Mouse (Mus musculus): ENCODE data around the gene Zscan21. TPM values are rescaled to one million over a fixed set of nuclear protein-coding genes. Genes with fewer than 3 reads are reported as not detected.
A peak's percentile ranks its signal among the peaks of the same experiment; 100 is the strongest.
"Not testable (repeated sequence)": the region's sequence is repeated elsewhere in the genome, so short reads cannot be mapped to it uniquely, and the experiment has no call there.

Gene Zscan21
- total RNA-seq, 1 experiment from 2014 or later, result 18.4 TPM

DNA sequence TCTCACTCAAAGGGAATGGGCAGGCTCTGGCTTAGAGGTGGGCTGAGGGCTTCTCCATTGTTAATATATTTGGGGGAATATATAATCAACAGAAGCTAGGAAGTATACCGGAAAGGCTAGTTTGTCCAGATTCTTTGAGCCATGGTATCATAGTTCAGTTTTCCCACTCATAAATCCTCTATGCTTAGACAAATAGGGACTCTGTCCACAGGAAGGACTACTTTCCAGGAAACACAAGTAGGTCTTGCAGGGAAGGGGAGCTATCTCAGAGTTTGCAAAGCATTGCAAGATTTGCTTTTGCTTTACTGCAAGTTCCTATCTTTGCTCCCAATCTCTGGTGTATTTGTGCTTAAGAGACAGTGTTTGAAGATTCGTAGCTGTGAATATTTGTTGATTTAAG is 11.7 kb upstream of the Zscan21 start:
- no peak for ATAC-seq (replicated peaks in 1 of 2; ENCODE audit: insufficient read depth in 1 of 2, low FRiP score in 2 of 2, low TSS enrichment in 1 of 2, low read depth in 1 of 2, poor library complexity in 2 of 2, severe bottlenecking in 2 of 2)

DNA sequence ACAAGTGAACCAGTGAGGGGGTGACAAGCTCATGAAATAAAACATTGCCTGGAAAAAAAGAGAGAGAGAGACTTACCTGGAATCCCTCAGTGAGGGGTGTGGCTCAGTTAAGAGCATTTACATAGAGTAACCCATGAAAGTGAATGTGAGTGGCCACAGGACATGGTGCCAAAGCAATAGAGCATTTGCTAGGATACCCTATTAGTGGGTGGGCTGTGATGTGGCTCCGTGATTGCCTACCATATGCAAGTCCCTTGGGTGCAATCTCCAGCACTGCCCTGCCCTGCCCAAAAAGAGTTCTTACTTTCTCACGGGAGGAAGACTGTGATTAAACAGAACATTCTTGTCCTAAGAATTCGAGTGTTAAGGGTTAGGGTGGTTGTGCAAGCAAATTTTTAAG is 9.6 kb upstream of the Zscan21 start:
- ATAC-seq (replicated peaks in 1 of 2; ENCODE audit: insufficient read depth in 1 of 2, low FRiP score in 2 of 2, low TSS enrichment in 1 of 2, low read depth in 1 of 2, poor library complexity in 2 of 2, severe bottlenecking in 2 of 2), result no peak

DNA sequence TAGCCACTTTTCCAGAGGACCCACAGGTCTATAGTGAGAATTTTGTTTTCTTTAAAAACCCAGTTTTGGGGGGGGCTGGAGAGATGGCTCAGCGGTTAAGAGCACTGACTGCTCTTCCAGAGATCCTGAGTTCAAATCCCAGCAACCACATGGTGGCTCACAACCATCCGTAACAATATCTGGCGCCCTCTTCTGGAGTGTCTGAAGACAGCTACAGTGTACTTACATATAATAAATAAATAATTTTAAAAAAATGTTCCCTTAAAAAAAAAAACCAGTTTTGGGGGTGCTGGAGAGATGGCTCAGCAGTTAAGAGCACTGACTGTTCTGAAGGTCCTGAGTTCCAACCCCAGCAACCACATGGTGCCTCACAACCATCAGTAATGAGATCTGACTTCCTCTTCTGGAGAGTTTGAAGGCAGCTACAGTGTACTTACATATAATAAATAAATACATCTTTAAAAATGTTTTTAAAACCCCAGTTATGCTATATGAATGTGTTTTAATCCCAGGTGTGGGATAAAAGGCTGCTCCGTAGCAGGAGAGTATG is 6.8 kb upstream of the Zscan21 start:
- ATAC-seq (replicated peaks in 1 of 2; ENCODE audit: insufficient read depth in 1 of 2, low FRiP score in 2 of 2, low TSS enrichment in 1 of 2, low read depth in 1 of 2, poor library complexity in 2 of 2, severe bottlenecking in 2 of 2), result not testable (repeated sequence)

DNA sequence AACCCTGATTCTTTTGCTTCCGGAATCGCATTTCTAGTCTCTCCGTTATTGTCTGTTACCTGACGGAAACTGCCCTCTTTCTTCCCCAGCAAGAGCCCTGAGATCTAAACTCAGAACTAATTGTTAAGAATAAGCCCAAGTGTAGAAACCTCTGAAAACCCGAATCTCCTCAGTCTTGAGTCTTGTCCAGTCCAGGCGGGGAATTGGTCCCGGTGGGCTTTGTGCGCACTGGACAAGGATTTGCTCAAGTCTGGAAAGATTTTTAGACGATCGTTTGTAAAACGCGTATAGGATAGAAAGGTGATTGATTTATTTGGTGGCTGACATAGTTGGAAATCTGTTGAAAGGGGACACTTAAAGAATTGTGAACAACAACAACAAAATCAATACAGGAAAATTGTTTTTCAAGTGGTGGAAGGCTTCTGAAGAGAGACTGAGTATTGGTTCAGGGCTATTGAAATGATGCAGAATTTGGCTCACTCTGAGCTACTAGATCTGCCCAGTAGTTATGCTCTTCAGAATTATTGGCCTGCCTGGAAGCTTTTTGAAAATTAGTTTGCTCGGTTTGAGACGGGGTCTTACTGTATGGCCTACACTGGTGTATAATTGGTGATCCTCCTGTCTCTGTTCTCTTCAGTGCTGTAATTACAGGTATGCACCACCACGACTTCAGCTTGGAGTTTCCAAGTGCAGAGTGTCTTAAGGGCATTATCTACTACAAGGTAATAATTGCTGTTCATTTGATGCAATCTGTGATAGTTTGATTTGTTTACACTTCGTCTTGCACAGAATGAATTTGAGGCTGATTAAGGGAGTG is 704 bp downstream of the Zscan21 start:
- peak in 1 of 2 experiments; percentile 14; a peak in 1 of 4 replicates for ATAC-seq (replicated peaks in 1 of 2; ENCODE audit: insufficient read depth in 1 of 2, low FRiP score in 2 of 2, low TSS enrichment in 1 of 2, low read depth in 1 of 2, poor library complexity in 2 of 2, severe bottlenecking in 2 of 2)

DNA sequence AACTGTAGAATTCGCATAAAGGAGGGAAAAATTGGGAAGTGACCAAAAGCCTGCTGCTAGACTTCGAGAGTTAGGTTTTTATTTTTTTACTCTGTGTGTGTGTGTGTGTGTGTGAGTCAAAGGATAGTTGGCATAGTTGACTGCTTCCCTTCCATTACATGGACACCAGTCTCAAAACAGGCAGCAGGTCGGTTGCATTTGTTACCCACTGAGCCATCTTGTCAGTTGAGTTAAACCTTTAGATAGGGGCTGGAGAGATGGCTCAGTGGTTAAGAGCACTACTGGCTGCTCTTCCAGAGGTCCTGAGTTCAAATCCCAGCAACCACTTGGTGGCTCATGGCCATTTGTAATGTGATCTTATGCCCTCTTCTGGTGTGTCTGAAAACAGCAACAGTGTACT is 1.3 kb downstream of the Zscan21 start:
- no peak for ATAC-seq (replicated peaks in 1 of 2; ENCODE audit: insufficient read depth in 1 of 2, low FRiP score in 2 of 2, low TSS enrichment in 1 of 2, low read depth in 1 of 2, poor library complexity in 2 of 2, severe bottlenecking in 2 of 2)

DNA sequence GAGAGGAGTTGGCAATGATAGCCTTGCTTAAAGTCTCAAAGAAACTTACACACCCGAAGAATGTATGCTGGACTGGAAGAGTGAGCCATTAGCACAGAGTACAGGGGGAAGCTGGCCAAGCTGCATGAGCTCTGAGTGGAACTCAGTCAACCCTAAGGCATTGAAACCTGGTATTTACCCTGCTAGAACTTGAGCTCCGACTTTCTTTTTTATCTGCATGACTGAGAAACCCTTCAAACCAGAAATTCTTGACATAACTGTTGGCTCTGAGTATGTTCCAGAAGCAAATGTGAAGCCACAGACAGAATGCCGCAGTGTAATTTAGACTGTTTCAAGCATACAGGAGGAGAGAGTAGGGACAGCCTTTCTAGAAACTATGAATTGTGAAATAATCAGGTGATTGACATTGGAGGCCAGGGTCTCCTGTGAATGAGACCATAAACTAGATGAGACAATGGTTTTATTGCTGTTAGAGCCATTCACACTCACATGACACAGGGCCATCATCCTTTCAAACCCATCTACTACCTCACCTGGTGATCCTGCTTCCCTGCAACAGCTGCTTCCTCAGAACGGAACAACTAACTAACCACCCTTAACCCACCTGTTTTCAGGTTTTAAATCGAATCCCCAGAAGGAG is 15.8 kb downstream of the Zscan21 start:
- ATAC-seq (replicated peaks in 1 of 2; ENCODE audit: insufficient read depth in 1 of 2, low FRiP score in 2 of 2, low TSS enrichment in 1 of 2, low read depth in 1 of 2, poor library complexity in 2 of 2, severe bottlenecking in 2 of 2), result no peak

DNA sequence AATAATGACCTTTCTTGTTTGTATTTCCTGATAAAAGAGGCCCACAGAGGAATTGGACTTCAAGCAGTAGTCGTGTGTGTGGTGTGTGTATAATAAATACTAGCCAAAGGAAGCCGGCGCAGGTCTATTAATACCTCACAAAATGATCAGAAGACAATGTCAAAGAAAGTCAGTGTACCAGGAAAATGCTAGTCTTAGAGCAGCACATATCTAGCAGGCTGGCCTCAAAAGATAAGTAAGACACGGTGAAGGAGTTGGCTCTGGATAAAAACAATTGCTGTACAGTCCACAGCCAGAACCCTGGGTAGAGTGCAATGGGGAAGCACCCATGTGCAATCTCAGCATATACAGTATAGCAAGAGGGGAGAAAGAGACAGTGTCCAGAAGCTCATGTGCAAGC is 20.6 kb downstream of the Zscan21 start:
- ATAC-seq (replicated peaks in 1 of 2; ENCODE audit: insufficient read depth in 1 of 2, low FRiP score in 2 of 2, low TSS enrichment in 1 of 2, low read depth in 1 of 2, poor library complexity in 2 of 2, severe bottlenecking in 2 of 2), result no peak

DNA sequence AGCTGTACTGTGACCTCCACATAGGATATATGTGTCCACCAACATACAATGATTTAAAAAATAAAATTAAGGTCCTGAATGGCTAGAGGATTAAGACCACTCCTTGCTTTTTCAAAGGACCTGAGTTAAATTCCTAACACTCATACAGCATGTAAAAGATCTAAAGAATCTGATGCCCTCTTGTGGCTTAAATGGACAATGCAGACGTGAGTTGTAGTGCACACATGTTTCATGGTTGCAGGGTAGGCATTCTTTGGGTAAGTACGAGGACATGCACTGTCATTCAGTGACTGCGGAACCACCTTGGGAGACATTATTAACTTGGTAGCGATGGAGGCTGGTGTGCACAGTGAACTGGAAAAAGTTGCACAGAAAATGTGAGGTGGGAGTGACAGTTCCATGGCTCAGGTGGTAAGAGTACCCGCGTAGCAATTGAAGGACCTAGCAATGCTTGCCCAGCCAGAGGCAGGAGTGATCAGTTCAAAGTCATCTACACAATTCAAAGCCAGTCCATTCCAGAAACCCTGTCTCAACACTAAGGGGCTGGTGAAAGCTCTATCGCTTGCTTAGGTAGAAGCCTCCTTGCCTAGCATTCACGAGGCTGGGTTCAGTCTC is 21.3 kb downstream of the Zscan21 start:
- ATAC-seq (replicated peaks in 1 of 2; ENCODE audit: insufficient read depth in 1 of 2, low FRiP score in 2 of 2, low TSS enrichment in 1 of 2, low read depth in 1 of 2, poor library complexity in 2 of 2, severe bottlenecking in 2 of 2), result peak; percentile 62 to 83

DNA sequence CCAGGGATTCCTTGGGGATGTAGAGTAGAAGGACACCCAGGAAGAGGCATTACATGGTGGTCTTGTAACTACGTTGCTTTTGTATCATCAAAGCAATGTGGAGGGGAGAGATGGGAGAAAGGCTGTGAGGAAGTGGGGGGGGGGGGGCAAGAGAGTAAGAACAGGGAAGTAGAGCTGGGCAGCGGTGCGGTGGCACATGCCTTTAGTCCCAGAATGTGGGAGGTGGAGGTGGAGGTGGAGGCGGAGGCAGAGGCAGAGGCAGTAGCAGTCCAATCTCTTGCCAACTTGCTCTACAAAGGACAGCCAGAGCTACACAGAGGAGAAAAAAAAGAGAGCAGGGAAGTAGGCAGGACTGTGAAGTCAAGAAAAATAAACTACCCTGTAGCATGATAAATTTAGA is 21.9 kb downstream of the Zscan21 start:
- peak; percentile 63 to 65; a peak in 3 of 4 replicates for ATAC-seq (replicated peaks in 1 of 2; ENCODE audit: insufficient read depth in 1 of 2, low FRiP score in 2 of 2, low TSS enrichment in 1 of 2, low read depth in 1 of 2, poor library complexity in 2 of 2, severe bottlenecking in 2 of 2)

DNA sequence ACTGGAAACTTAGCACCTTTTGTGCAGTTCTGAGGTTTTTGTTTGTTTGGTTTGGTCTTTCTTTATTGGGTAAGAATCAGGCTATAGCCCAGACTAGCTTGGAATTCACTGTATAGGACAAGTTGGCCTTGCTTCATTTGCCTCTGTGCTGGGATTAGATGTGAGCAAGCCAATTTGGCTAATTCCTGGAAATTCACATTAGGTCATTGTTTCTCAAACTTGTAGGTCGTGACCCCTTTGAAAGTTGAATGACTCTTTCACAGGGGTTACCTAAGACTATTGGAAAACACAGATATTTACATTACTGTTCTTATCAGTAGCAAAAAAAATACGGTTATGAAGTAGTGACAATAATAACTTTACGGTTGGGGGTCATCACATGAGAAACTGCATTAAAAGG is 37.7 kb downstream of the Zscan21 start:
- no peak for ATAC-seq (replicated peaks in 1 of 2; ENCODE audit: insufficient read depth in 1 of 2, low FRiP score in 2 of 2, low TSS enrichment in 1 of 2, low read depth in 1 of 2, poor library complexity in 2 of 2, severe bottlenecking in 2 of 2)

DNA sequence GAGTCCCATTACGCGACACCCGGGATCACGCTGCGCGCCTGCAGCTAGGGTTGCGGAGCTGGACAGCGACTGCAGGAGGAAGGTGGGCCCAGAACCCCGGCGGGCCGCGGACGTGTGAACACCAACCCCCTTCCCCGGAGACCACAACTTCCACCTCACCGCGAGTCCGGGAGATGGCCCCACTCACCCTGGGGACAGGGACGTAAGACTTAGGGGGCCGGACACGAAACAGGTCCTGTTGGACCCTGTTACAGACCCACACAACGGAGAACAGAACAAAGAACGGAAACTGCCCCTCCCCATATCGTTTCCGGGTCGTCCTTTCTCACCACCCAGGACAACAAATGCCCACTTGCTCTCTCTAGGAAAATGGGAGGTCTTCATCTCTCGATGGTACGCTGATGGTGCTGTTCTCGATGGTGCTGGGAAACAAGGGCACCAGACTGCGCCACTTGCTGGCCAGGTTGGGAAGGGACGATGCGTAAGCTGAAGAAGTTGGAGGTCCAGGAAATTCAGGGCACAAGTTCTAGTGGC is 38.8 kb downstream of the Zscan21 start, which contains the start of gene Zfp113:
TSS of gene Zfp113 (minus strand) at position 302 of the 534 bp plus-strand sequence.
- peak; percentile 94 to 97 for ATAC-seq (replicated peaks in 1 of 2; ENCODE audit: insufficient read depth in 1 of 2, low FRiP score in 2 of 2, low TSS enrichment in 1 of 2, low read depth in 1 of 2, poor library complexity in 2 of 2, severe bottlenecking in 2 of 2)

DNA sequence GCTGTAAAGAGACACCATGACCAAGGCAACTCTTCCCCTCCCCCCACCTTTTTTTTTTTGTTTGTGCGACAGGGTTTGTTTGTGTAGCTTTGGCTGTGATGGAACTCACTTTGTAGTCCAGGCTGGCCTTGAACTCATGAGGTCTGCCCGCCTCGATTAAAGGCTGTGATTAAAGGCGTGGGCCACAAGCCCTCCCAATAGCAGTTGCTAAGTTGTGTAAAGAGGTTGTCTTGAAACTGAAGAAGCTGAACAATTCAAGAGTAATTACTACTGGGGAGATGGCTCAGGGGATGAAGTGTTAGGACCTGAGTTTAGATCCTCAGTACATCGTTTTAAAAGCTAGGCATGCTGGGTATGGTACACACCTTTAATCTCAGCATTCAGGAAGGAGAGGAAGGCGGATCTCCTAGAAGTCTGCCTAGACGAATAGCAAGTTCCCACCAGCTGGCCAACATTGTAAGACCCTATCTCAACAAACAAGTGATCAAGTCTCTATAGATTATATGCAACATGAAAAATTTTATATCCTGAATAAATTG is 43.6 kb downstream of the Zscan21 start:
- no peak for ATAC-seq (replicated peaks in 1 of 2; ENCODE audit: insufficient read depth in 1 of 2, low FRiP score in 2 of 2, low TSS enrichment in 1 of 2, low read depth in 1 of 2, poor library complexity in 2 of 2, severe bottlenecking in 2 of 2)

DNA sequence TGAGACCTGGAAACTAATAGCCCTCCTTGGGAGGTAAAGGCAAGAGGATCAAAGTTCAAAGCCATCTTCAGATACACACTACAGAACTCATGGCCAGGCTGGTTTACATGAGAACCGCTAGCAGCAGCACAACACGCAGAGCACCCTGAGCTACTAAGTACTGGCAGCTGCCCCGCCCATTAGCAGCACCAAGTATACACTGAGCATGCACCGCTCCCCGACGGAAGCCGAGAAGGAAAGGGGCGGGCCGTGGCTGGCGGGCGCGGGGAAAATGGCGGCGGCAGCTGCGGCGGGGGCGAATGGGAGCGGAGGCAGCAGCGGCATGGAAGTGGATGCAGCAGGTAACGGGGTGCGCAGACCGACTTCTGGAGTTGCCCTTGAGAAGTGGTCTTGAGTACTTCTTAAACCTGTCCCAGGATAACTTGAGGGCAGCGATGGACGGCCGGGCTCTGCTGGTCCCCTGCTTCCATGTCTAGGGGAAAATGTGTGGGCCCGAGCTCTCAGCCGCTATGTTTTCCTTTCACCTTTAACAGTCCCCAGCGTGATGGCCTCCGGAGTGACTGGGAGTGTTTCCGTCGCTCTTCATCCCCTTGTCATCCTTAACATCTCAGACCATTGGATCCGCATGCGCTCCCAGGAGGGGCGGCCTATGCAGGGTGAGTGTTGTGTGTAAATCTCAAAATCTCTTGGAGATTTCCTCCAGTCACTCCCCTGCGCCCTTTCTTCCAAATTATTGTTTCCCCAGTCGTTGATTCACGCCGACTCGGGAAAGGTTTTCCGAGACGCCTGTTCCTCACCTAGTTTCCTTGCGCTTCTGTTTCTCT is 44.4 kb downstream of the Zscan21 start, which contains the start of gene Cops6:
TSS of gene Cops6 (plus strand) at position 230 of the 824 bp plus-strand sequence.
- ATAC-seq (replicated peaks in 1 of 2; ENCODE audit: insufficient read depth in 1 of 2, low FRiP score in 2 of 2, low TSS enrichment in 1 of 2, low read depth in 1 of 2, poor library complexity in 2 of 2, severe bottlenecking in 2 of 2), result peak; percentile 95

DNA sequence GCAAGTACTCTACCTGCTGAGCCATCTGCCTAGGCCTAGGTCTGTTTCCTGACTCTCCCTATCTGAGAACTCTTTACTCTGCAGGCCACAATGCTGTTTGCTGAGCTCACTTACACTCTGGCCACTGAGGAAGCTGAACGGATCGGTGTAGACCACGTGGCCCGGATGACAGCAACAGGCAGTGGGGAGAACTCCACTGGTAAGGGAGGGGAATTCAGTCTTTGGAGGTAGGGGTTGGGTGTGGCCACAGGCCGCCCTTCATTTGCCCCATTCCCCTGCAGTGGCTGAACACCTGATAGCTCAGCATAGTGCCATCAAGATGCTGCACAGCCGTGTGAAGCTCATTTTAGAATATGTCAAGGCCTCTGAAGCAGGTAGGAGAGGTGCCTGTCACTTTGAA is 46.3 kb downstream of the Zscan21 start:
- no peak for ATAC-seq (replicated peaks in 1 of 2; ENCODE audit: insufficient read depth in 1 of 2, low FRiP score in 2 of 2, low TSS enrichment in 1 of 2, low read depth in 1 of 2, poor library complexity in 2 of 2, severe bottlenecking in 2 of 2)

DNA sequence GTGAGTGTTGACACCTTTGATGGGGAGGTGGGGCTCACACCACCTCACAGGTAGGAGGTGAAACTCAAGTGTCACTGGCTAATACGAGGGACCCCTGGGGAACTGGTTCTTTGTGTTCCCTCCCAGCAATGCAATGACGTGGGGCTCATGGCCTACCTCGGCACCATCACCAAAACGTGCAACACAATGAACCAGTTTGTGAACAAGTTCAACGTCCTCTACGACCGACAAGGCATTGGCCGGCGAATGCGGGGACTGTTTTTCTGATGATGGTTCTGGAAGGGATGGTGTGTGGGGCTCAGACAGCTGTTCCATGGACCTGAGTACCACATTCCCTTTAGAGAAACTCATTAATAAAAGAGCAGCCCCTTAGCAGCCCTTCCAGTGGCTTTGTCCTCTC is 46.9 kb downstream of the Zscan21 start:
- ATAC-seq (replicated peaks in 1 of 2; ENCODE audit: insufficient read depth in 1 of 2, low FRiP score in 2 of 2, low TSS enrichment in 1 of 2, low read depth in 1 of 2, poor library complexity in 2 of 2, severe bottlenecking in 2 of 2), result no peak

DNA sequence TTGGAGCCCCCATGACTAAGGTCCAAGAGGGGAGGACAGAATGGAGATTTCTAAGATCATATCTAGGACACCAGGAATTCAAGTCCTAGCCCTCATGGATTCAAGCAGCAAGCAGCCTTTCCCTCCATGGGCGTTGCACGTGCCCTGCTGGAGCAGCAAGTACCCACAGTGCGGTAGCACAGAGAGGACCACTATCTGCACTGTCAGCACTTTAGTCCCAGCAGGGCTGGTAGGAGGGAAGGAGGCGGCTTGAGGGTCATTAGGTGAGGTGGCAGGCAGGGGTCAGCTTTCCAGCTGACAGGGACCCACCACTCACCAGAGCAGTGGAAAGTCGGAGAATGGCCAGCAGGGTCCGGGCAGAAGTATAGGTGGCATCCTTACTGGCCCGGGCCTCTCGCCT is 48.9 kb downstream of the Zscan21 start:
- no peak for ATAC-seq (replicated peaks in 1 of 2; ENCODE audit: insufficient read depth in 1 of 2, low FRiP score in 2 of 2, low TSS enrichment in 1 of 2, low read depth in 1 of 2, poor library complexity in 2 of 2, severe bottlenecking in 2 of 2)
